Mouse (Mus musculus) kidney, postnatal 14 days (tissue): Measurements from ENCODE around the gene Atp13a2.
A peak's percentile ranks its signal among the peaks of the same experiment; 100 is the strongest.

Source experiments
- DNase-seq: peaks from one replicate; pipeline ENCODE4 v3.0.0; 2022; ENCODE audit warnings: mixed read lengths

The Atp13a2 gene

GRCm38 (mm10) chr4:140962207-140962909, 24.3 kb upstream of the Atp13a2 start:
- DNase-seq: no peak

GRCm38 (mm10) chr4:140962950-140963349, 23.7 kb upstream of the Atp13a2 start:
- DNase-seq: peak; percentile 92

GRCm38 (mm10) chr4:140963941-140964597, 22.6 kb upstream of the Atp13a2 start:
- no peak for DNase-seq

GRCm38 (mm10) chr4:140964620-140965019, 22.1 kb upstream of the Atp13a2 start:
- DNase-seq: peak; percentile 84

- no peak for DNase-seq
Observed at GRCm38 (mm10) chr4:140967386-140968159, 19.1 kb upstream of the Atp13a2 start.

- DNase-seq: no peak
Observed at GRCm38 (mm10) chr4:140971691-140972090, 15.0 kb upstream of the Atp13a2 start.

GRCm38 (mm10) chr4:140974408-140974807, 12.3 kb upstream of the Atp13a2 start:
- no peak for DNase-seq

- no peak for DNase-seq
Observed at GRCm38 (mm10) chr4:140975356-140975755, 11.3 kb upstream of the Atp13a2 start.

- DNase-seq: no peak
Observed at GRCm38 (mm10) chr4:140977278-140977677, 9.4 kb upstream of the Atp13a2 start.

GRCm38 (mm10) chr4:140977886-140978692, 8.6 kb upstream of the Atp13a2 start:
- DNase-seq: no peak

- DNase-seq: no peak
Observed at GRCm38 (mm10) chr4:140981605-140982004, 5.1 kb upstream of the Atp13a2 start.

- DNase-seq: no peak
Observed at GRCm38 (mm10) chr4:140982808-140983207, 3.9 kb upstream of the Atp13a2 start.

GRCm38 (mm10) chr4:140983442-140983841, 3.2 kb upstream of the Atp13a2 start:
- peak; percentile 40 for DNase-seq

- DNase-seq: no peak
Observed at GRCm38 (mm10) chr4:140984544-140984943, 2.1 kb upstream of the Atp13a2 start.

- DNase-seq: no peak
Observed at GRCm38 (mm10) chr4:140986024-140986710, 506 bp upstream of the Atp13a2 start.

- no peak for DNase-seq
Observed at GRCm38 (mm10) chr4:140987476-140987875, 803 bp downstream of the Atp13a2 start.

GRCm38 (mm10) chr4:140988706-140989290, 2.1 kb downstream of the Atp13a2 start:
- no peak for DNase-seq

GRCm38 (mm10) chr4:140989447-140989846, 2.8 kb downstream of the Atp13a2 start:
- no peak for DNase-seq

- DNase-seq: no peak
Observed at GRCm38 (mm10) chr4:140992215-140992614, 5.5 kb downstream of the Atp13a2 start.

- no peak for DNase-seq
Observed at GRCm38 (mm10) chr4:140993846-140994245, 7.2 kb downstream of the Atp13a2 start.

GRCm38 (mm10) chr4:140995811-140996210, 9.1 kb downstream of the Atp13a2 start:
- no peak for DNase-seq

GRCm38 (mm10) chr4:140996812-140997211, 10.1 kb downstream of the Atp13a2 start:
- DNase-seq: no peak
